Mouse (Mus musculus) E14TG2a.4 (cell line): ENCODE data around the gene Tnip1.
"Not testable (repeated sequence)": the region's sequence is repeated elsewhere in the genome, so short reads cannot be mapped to it uniquely, and the experiment has no call there.

Source experiments
- H3K27me3 ChIP-seq: 2 replicates; pipeline ENCODE4 v1.6.1; 2014; ENCODE audit warnings: low read length, control low read depth; ENCODE audit not compliant: insufficient read depth
- H3K36me3 ChIP-seq: 2 replicates; pipeline ENCODE4 v1.6.1; 2014; ENCODE audit warnings: low read length, control low read depth; ENCODE audit not compliant: insufficient read depth
- H3K4me1 ChIP-seq: replicated peaks from 2 replicates; pipeline ENCODE4 v1.6.1; 2014; ENCODE audit warnings: low read depth, low read length, control low read depth
- H3K4me3 ChIP-seq: replicated peaks from 2 replicates; pipeline ENCODE4 v1.5.1; 2014; ENCODE audit warnings: mild to moderate bottlenecking, low read length
- H3K9me3 ChIP-seq: 2 replicates; pipeline ENCODE4 v1.6.1; 2014; ENCODE audit warnings: low read length, control low read depth
- CTCF ChIP-seq: conservative IDR thresholded peaks from 2 replicates; pipeline ENCODE4 v1.5.1; 2014; ENCODE audit warnings: low read length
- NANOG ChIP-seq: IDR thresholded peaks from 2 replicates; pipeline ENCODE4 v1.6.1; 2014; ENCODE audit warnings: borderline replicate concordance, low read length, mixed read lengths
- POU5F1 ChIP-seq: IDR thresholded peaks from 2 replicates; pipeline ENCODE4 v1.6.1; 2014; ENCODE audit warnings: low read length, borderline replicate concordance

Tnip1 gene

GRCm38 (mm10) chr11:54961921-54962320 lies 796 bp downstream of the Tnip1 start:
- TF ChIP-seq CTCF = no peak
- TF ChIP-seq POU5F1 = no peak
- TF ChIP-seq NANOG = no peak
- Histone ChIP-seq H3K9me3 (no peaks in the 10 kb centered on the region), H3K4me3 (peak overlapping the region; percentile 75), H3K4me1 (peaks cover 81% of the 10 kb centered on the region), H3K36me3 (no peaks in the 10 kb centered on the region), H3K27me3 (no peaks in the 10 kb centered on the region)

DNA sequence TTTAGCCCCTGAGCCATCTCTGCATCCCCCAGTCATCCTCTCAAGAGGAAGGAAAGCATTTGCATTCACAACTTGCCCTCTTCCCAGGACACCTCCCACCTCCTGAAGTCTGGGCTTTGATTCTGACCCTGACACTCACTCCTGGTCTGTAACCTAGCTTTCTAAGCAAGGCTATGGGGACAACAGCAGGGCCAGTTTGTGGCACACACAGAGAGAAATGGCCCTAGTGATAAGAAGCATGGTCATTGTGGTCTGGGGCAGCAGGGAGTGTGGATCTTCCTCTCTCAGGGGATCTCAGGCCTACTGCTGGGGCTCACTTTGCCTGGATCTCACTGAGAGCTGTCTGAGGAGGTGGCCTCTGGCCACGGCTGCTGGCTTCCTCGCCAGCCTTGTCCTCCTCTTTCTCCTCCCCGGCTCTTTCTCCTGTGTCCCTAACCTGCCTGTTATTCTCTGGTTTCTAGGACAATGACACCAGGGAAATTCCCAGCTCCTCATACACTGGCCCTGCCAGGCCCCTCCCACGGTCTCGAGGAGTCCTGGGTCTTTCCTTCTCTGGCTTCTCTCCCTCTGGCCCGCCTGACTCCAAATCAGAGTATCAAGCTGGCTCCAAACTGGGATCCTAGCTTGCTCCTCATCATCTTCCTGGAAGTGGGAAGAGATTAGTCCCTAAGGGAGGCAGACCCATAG lies 1.4 kb downstream of the Tnip1 start:
- Histone ChIP-seq H3K4me3 (peak overlapping the region; percentile 75), H3K9me3 (no peaks in the 10 kb centered on the region), H3K27me3 (no peaks in the 10 kb centered on the region), H3K4me1 (peaks cover 82% of the 10 kb centered on the region), H3K36me3 (no peaks in the 10 kb centered on the region)
- no peak for TF ChIP-seq NANOG
- no peak for TF ChIP-seq CTCF
- no peak for TF ChIP-seq POU5F1

DNA sequence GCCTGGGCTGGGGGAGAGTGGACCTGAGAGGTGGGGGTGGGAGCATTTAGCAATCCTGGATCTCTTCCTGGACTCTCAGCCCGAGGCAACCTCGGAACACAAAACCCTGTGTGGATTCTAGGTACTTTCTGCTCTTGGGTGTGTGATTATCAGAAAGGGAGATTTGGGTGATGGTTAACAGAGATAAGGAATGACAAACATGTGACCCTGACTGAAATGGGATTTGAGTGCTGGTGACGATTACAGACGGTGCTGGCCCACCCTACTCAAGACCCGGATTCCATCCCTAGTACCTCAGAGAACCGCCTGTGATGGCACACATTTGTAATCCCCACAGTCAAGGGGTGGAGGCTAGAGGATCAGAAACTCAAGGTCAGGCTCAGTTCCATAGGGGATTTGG lies 2.5 kb downstream of the Tnip1 start:
- TF ChIP-seq NANOG (no peak), POU5F1 (no peak), CTCF (no peak)
- no peaks in the 10 kb centered on the region for H3K9me3 ChIP-seq
- H3K36me3 ChIP-seq = no peaks in the 10 kb centered on the region
- peak overlapping the region; percentile 49 for H3K4me3 ChIP-seq
- no peaks in the 10 kb centered on the region for H3K27me3 ChIP-seq
- peaks cover 82% of the 10 kb centered on the region for H3K4me1 ChIP-seq

DNA sequence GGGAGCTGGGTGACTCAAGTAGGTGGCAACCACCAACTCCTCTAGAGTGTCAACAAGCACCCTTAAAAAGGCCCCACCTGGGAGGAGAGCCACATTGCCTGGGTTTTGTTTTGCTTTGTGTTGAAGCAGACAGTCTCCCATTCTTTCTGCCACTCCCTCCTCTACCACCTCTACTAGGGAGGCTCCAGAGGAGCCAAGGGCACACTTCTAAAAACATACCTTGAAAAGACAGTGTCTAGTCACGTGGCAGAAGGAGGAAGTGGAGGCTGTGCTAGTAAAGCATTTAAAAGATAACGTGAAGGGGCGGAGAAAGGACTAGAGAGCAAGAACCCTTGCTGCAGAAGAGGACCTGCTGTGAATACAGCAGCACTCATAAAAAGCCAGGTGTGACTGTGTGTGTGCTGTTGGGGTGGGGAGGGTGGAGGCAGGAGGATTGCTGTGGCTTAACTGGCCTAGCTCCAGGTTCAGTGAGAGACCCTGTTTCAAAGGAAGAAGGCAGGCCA lies 4.1 kb downstream of the Tnip1 start:
- Histone ChIP-seq H3K27me3 (no peaks in the 10 kb centered on the region), H3K4me1 (peaks cover 92% of the 10 kb centered on the region), H3K9me3 (no peaks in the 10 kb centered on the region), H3K4me3 (peak overlapping the region; percentile 49), H3K36me3 (no peaks in the 10 kb centered on the region)
- no peak for TF ChIP-seq NANOG
- no peak for TF ChIP-seq POU5F1
- TF ChIP-seq CTCF = no peak

DNA sequence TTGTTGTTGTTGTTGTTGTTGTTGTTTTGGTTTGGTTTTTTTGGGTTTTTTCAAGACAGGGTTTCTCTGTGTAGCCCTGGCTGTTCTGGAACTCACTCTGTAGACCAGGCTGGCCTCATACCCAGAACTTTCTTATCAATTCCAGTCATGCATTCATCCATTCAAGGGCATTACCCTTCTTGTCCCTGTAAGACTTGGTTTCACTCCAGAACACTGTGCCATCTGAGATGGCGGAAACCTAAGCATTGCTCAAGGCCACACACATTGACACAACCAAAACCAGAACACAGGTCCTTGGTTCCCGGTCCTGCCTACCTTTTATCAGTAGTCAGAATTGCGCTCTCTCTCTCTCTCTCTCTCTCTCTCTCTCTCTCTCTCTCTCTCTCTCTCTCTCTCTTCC lies 5.0 kb downstream of the Tnip1 start:
- not testable (repeated sequence) for H3K27me3 ChIP-seq, H3K9me3 ChIP-seq, H3K36me3 ChIP-seq
- H3K4me3 ChIP-seq = peak overlapping the region; percentile 94; the same call in 1 of the 2 replicates
- H3K4me1 ChIP-seq = peaks cover 92% of the 10 kb centered on the region

DNA sequence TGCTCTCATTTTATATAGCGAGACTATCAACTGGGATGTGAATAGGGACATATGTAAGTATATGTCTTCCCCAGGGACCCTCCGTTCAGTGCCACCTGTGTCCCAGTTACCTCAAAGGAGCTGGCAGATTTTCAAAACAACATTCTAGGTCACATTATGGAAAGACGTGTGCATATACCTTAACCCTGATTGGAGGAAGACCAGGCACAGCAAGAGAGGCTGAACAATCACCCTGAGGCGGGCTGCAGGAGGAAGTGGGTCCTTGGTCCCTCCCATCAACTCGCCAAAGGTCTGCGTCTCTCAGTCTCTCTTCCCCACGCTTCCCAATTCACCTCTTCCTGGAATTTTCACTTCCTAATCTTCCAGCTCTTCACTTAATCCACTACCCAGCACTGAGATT lies 5.8 kb downstream of the Tnip1 start:
- H3K4me3 ChIP-seq = peak overlapping the region; percentile 94

DNA sequence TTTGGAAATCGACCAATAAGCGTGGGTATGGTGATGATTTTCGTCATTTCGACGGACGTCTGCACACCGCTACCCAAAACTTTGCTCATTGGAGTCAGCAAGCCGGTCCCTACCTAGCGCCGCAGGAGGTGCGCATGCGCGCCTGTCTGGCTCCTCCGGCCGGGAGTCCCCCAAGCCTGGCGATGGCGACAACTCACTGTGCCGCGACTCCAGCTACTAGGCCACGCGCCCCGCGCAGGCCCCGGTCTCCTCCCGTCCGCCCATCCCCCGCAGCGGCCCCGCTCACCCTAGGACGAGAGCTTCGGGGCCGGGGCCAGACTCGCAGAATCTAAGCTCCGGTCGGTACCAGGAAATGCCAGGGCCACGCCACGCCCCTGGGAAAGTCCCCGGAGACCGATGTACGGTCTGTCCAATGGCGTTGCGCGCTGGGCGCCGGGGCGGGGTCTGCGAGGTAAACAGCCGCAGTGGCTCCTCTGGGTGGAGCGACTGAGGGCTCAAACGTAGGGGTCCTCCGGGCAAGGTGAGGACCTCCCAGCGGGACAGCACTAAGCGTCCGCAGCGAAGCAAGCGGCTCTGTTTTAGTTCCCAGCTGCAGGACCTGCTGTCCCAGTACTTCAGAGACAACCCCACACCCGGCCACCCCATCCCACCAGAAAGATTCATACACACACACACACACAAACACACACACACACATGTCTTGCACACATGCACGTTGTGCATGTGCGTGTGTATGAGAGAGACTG lies 6.8 kb downstream of the Tnip1 start:
- Histone ChIP-seq H3K4me3 (peak overlapping the region; percentile 94), H3K36me3 (peaks cover 18% of the 10 kb centered on the region), H3K27me3 (no peaks in the 10 kb centered on the region), H3K4me1 (peaks cover 92% of the 10 kb centered on the region), H3K9me3 (no peaks in the 10 kb centered on the region)
- TF ChIP-seq POU5F1 (no peak), NANOG (no peak), CTCF (no peak)

More for the DNA sequence above, 5.8 kb downstream of the Tnip1 start:
- H3K27me3 ChIP-seq = no peaks in the 10 kb centered on the region
- no peak for TF ChIP-seq CTCF
- no peak for TF ChIP-seq NANOG
- no peak for TF ChIP-seq POU5F1
- H3K36me3 ChIP-seq = peaks cover 8% of the 10 kb centered on the region
- peaks cover 92% of the 10 kb centered on the region for H3K4me1 ChIP-seq
- no peaks in the 10 kb centered on the region for H3K9me3 ChIP-seq

GRCm38 (mm10) chr11:54955400-54955734 lies 7.3 kb downstream of the Tnip1 start:
- Histone ChIP-seq H3K4me3 (peak overlapping the region; percentile 94), H3K36me3 (peaks cover 23% of the 10 kb centered on the region), H3K4me1 (peaks cover 92% of the 10 kb centered on the region)
- H3K9me3 ChIP-seq, H3K27me3 ChIP-seq: not testable (repeated sequence)

DNA sequence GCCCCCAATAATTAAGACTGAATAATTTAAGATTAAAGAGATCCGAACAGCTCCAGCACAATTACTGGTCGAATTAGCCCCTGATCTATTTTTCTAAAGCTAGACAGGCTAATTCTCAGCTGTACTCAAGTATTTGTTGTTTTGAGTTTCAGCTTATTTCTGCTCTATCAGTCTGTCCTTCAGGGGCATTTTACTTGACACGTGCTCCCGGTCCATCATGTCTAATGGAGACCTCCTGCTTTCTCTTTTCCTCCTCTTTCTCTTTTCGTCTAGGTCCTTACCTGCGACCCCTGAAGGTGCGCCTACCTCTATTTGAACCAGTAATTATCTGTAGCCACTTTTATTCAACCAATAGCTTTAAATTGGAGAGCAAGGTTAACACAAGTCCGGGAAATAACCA lies 8.0 kb downstream of the Tnip1 start:
- Histone ChIP-seq H3K4me3 (peak overlapping the region; percentile 94), H3K27me3 (no peaks in the 10 kb centered on the region), H3K4me1 (peaks cover 90% of the 10 kb centered on the region), H3K36me3 (peaks cover 24% of the 10 kb centered on the region), H3K9me3 (no peaks in the 10 kb centered on the region)
- TF ChIP-seq CTCF (no peak), POU5F1 (no peak), NANOG (no peak)
